In genomic region chr6:56906121-56906846, GRCm38 (mm10) we compare ENCODE assay signal across 21 mouse cellular contexts. TPM values are rescaled to one million over a fixed set of nuclear protein-coding genes. Genes with fewer than 3 reads are reported as not detected.
DNase-seq lines count a peak whose midpoint lies in the region; ATAC-seq lines count a peak whose summit lies in the region.
"Had no signal": no experiment of that assay in that cellular context is flagged by ENCODE, and none has a peak within 500 bp of the region (broad histone marks: within the 10 kb centered on the region; RNA-seq: fewer than 3 reads in every experiment).

No protein-coding gene starts in this region.

- H3K36me3 ChIP-seq in liver, embryonic 11.5 days (ENCODE audit: control insufficient read depth, insufficient read depth, low read length) = no peaks in the 10 kb centered on the region
- peaks cover 12% of the 10 kb centered on the region for H3K36me3 ChIP-seq in liver, embryonic 16.5 days (ENCODE audit: control insufficient read depth, insufficient read depth)
- H3K36me3 ChIP-seq: embryonic facial prominence, embryonic 12.5 days; heart, embryonic 10.5 days; hindbrain, embryonic 12.5 days; midbrain, embryonic 12.5 days; neural tube, embryonic 13.5 days had no signal

- H3K9ac ChIP-seq in liver, embryonic 11.5 days (ENCODE audit: low read depth, low read length) = no peak overlapping the region
- 0 out of 2 replicates have a peak overlapping the region, but pooled peaks have one; percentile 11 for H3K9ac ChIP-seq in liver, embryonic 16.5 days (ENCODE audit: low read depth, low read length)
- H3K9ac ChIP-seq: embryonic facial prominence, embryonic 12.5 days; hindbrain, embryonic 12.5 days; lung, embryonic 14.5 days; midbrain, embryonic 12.5 days; neural tube, embryonic 13.5 days had no signal

- no peaks in the 10 kb centered on the region for H3K9me3 ChIP-seq in liver, embryonic 11.5 days (ENCODE audit: control insufficient read depth, low read length)
- no peaks in the 10 kb centered on the region for H3K9me3 ChIP-seq in liver, embryonic 16.5 days (replicated peaks; ENCODE audit: control insufficient read depth, low read length)
- H3K9me3 ChIP-seq: embryonic facial prominence, embryonic 12.5 days; heart, embryonic 10.5 days; hindbrain, embryonic 12.5 days; midbrain, embryonic 12.5 days; neural tube, embryonic 13.5 days had no signal

- H3K4me3 ChIP-seq in liver, embryonic 11.5 days (ENCODE audit: low read depth, low read length) = no peak overlapping the region
- 0 out of 2 replicates have a peak overlapping the region, but pooled peaks have one; percentile 1 for H3K4me3 ChIP-seq in liver, embryonic 16.5 days (ENCODE audit: low read depth, low read length)
- H3K4me3 ChIP-seq: embryonic facial prominence, embryonic 12.5 days; heart, embryonic 10.5 days; hindbrain, embryonic 12.5 days; midbrain, embryonic 12.5 days; neural tube, embryonic 13.5 days had no signal

- peak; percentile 54 for DNase-seq in liver
- DNase-seq in liver, embryonic 11.5 days (ENCODE audit: low spot score) = no peak
- peak; percentile 80 for DNase-seq in kidney, adult 9 months
- peak; percentile 66 to 86 for DNase-seq in kidney, postnatal 25 days
- DNase-seq in right cerebral cortex, adult 2 months (ENCODE audit: low spot score in 2 of 2) = no peak
- DNase-seq: adrenal gland, adult 2 months; cerebellum, adult 8-10 months; lung, embryonic 14.5 days; lung, postnatal 4 days; right cerebral cortex, adult 18-20 months; thymus, postnatal 36 days had no signal

- WGBS in liver, embryonic 11.5 days = 75% methylated on average over 8 of the region's 8 CpGs
- WGBS in liver, embryonic 16.5 days (ENCODE audit: insufficient replicate concordance) = 55% methylated on average over 8 of the region's 8 CpGs

- H3K27me3 ChIP-seq in liver, embryonic 11.5 days (replicated peaks; ENCODE audit: control insufficient read depth, insufficient read depth, low read length) = no peaks in the 10 kb centered on the region
- H3K27me3 ChIP-seq in liver, embryonic 16.5 days (ENCODE audit: control insufficient read depth, insufficient read depth, low read depth, low read length) = no peaks in the 10 kb centered on the region
- H3K27me3 ChIP-seq: embryonic facial prominence, embryonic 12.5 days; hindbrain, embryonic 12.5 days; midbrain, embryonic 12.5 days; neural tube, embryonic 13.5 days had no signal

- no peak overlapping the region for H3K27ac ChIP-seq in liver, embryonic 11.5 days (ENCODE audit: low read depth, low read length)
- H3K27ac ChIP-seq in liver, embryonic 16.5 days (ENCODE audit: low read length) = peak overlapping the region; percentile 100
- H3K27ac ChIP-seq: embryonic facial prominence, embryonic 12.5 days; heart, embryonic 10.5 days; hindbrain, embryonic 12.5 days; midbrain, embryonic 12.5 days; neural tube, embryonic 13.5 days had no signal

- no peak overlapping the region for H3K4me2 ChIP-seq in liver, embryonic 11.5 days
- H3K4me2 ChIP-seq in liver, embryonic 16.5 days (ENCODE audit: low read depth, low read length) = peak overlapping the region; percentile 44
- H3K4me2 ChIP-seq: embryonic facial prominence, embryonic 12.5 days; hindbrain, embryonic 12.5 days; lung, embryonic 14.5 days; midbrain, embryonic 12.5 days; neural tube, embryonic 13.5 days had no signal

- H3K4me1 ChIP-seq in liver, embryonic 11.5 days (replicated peaks; ENCODE audit: control insufficient read depth, insufficient read depth, low read length) = peaks cover 67% of the 10 kb centered on the region
- H3K4me1 ChIP-seq in liver, embryonic 16.5 days (ENCODE audit: control insufficient read depth, low read depth, low read length) = peaks cover 83% of the 10 kb centered on the region

- ATAC-seq in liver, embryonic 11.5 days (replicated peaks; ENCODE audit: low FRiP score) = no peak
- ATAC-seq in liver, embryonic 16.5 days (ENCODE audit: low read depth) = no peak
- ATAC-seq in frontal cortex, adult (ENCODE audit: low TSS enrichment) = no peak
- ATAC-seq: forebrain, embryonic 14.5 days; inflammation-experienced regulatory T-cells, adult 6 months had no signal

RNA-seq across cellular contexts. Expression of gene Nt5c3, which starts 17.4 kb away (rescaled TPM):
- 164 and 171 TPM in 2 replicates for polyA plus RNA-seq in liver, embryonic 11.5 days (2014; fragmentation: Nextera tagmentation; extraction: Ambion mirVana)
- polyA plus RNA-seq in liver, embryonic 16.5 days (2015; fragmentation: Nextera tagmentation; extraction: Ambion mirVana) = 240 and 242 TPM in 2 replicates

RNA-seq across cellular contexts. Expression of gene Vmn1r4, which starts 17.5 kb away (rescaled TPM):
- 0.18 and 0.57 TPM in 2 replicates for polyA plus RNA-seq in liver, embryonic 11.5 days (2014; fragmentation: Nextera tagmentation; extraction: Ambion mirVana)
- 0.15 and 0.18 TPM in 2 replicates for polyA plus RNA-seq in liver, embryonic 16.5 days (2015; fragmentation: Nextera tagmentation; extraction: Ambion mirVana)
- polyA plus RNA-seq: inflammation-experienced regulatory T-cells, adult 6 months; small intestine, adult 2 months had no signal

Comparison
In these comparisons a context has a peak if more than half of its experiments do, and no peak if none do; other contexts are left out.
1. DNase-seq: peak in liver (single experiment), kidney, adult 9 months (single experiment) and kidney, postnatal 25 days (2 of 2); none in liver, embryonic 11.5 days (single experiment) and right cerebral cortex, adult 2 months (0 of 2).